Mouse (Mus musculus) ES-Bruce4 (cell line): ENCODE data around the gene Kcnma1. TPM values are rescaled to one million over a fixed set of nuclear protein-coding genes. Genes with fewer than 3 reads are reported as not detected.

Experiments
- H3K27ac ChIP-seq: 2 replicates; pipeline ENCODE4 v1.5.1; 2012; ENCODE audit warnings: low read length, inconsistent platforms; ENCODE audit not compliant: insufficient read depth
- H3K27me3 ChIP-seq: 2 replicates; pipeline ENCODE4 v1.6.1; 2012; ENCODE audit warnings: mild to moderate bottlenecking, low read length, inconsistent platforms; ENCODE audit not compliant: control insufficient read depth, poor library complexity, insufficient read depth, severe bottlenecking
- H3K36me3 ChIP-seq: 2 replicates; pipeline ENCODE4 v1.6.1; 2012; ENCODE audit warnings: inconsistent platforms, mild to moderate bottlenecking, low read length, moderate library complexity; ENCODE audit not compliant: control insufficient read depth, poor library complexity, insufficient read depth, severe bottlenecking
- H3K4me1 ChIP-seq: one replicate; pipeline ENCODE4 v1.8.1; 2011; ENCODE audit warnings: low read length; ENCODE audit not compliant: control insufficient read depth, insufficient read depth
- H3K4me3 ChIP-seq: 2 replicates; pipeline ENCODE4 v1.5.1; 2011; ENCODE audit warnings: low read depth, mild to moderate bottlenecking, low read length
- H3K9ac ChIP-seq: 2 replicates; pipeline ENCODE4 v1.6.1; 2012; ENCODE audit warnings: low read depth, mild to moderate bottlenecking, inconsistent platforms; ENCODE audit not compliant: poor library complexity, severe bottlenecking
- H3K9me3 ChIP-seq: replicated peaks from 2 replicates; pipeline ENCODE4 v1.6.1; 2012; ENCODE audit warnings: mild to moderate bottlenecking, low read length, inconsistent platforms; ENCODE audit not compliant: control insufficient read depth, poor library complexity, insufficient read depth, severe bottlenecking
- CTCF ChIP-seq: IDR thresholded peaks from one replicate; pipeline ENCODE4 v1.8.1; 2011; ENCODE audit warnings: low read depth, low read length
- EP300 ChIP-seq: IDR thresholded peaks from 2 replicates; pipeline ENCODE4 v1.6.1; 2011; ENCODE audit warnings: low read depth, low read length; ENCODE audit not compliant: insufficient read depth
- POLR2A ChIP-seq: IDR thresholded peaks from one replicate; pipeline ENCODE4 v1.8.1; 2011; ENCODE audit warnings: low read length; ENCODE audit not compliant: insufficient read depth
- polyA plus RNA-seq: library from polyadenylated mRNA; stranded (reverse); fragments of >200 nt; gene quantifications from 2 replicates; pipeline ENCODE4 v1.2.4, GENCODE M21; 2011; ENCODE audit warnings: low read depth; ENCODE audit not compliant: missing spikeins, insufficient read depth, insufficient read length

Gene Kcnma1
- polyA plus RNA-seq = 0.78 and 1.8 TPM in 2 replicates

DNA sequence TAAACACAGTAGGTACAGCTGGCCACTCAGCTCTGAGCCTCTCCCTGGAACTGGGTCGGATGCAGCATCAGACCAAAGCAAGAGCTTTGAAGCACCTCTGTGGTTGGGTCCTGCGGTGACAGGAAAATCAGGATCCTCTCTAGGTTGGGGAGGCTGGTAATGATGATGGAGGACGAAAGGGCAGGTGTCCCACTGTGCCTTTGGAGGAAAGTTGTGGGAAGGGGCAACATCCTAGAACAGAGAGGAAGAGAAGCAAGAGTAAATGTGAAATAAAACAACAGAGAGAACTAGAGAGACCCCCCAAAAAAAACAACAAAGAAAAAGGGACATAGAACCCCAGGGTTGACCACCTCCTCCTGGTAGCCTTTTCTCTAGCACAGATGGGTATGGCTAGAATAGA, at the start of gene Kcnma1:
Gene Kcnma1, minus strand, starts transcription at position 101 of the 400 bp plus-strand sequence.
- Histone ChIP-seq H3K36me3 (no peaks in the 10 kb centered on the region), H3K27ac (no peak within 1 kb of the TSS), H3K9ac (no peak within 1 kb of the TSS), H3K27me3 (no peaks in the 10 kb centered on the region), H3K4me1 (no peaks in the 10 kb centered on the region), H3K9me3 (no peaks in the 10 kb centered on the region), H3K4me3 (no peak within 1 kb of the TSS)
- TF ChIP-seq POLR2A (no peak), EP300 (no peak), CTCF (no peak)

DNA sequence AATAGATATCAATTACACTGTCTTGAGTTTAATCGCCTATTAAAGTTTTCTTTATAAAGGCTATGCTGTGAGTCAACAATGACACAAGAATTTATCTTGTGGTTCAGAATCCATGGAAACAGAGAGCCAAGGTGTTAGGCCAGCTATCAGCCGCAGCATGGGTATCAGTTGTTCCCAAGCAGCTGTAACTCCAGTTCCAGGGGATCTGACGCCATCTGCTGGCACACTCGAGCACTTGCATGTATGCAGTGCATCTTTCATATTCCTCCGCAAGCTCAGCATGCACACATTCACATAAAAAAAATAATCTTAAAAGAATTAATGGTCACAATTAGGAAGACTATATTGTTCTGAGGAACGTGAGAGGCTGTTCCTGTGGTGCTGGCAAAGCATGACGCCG, 45.5 kb upstream of the Kcnma1 start:
- H3K36me3 ChIP-seq = no peaks in the 10 kb centered on the region
- no peak overlapping the region for H3K4me3 ChIP-seq
- TF ChIP-seq POLR2A (no peak), CTCF (peak; percentile 79)
- H3K9me3 ChIP-seq = no peaks in the 10 kb centered on the region
- H3K9ac ChIP-seq = no peak overlapping the region
- H3K27me3 ChIP-seq = no peaks in the 10 kb centered on the region
- no peak overlapping the region for H3K27ac ChIP-seq
- H3K4me1 ChIP-seq = no peaks in the 10 kb centered on the region

DNA sequence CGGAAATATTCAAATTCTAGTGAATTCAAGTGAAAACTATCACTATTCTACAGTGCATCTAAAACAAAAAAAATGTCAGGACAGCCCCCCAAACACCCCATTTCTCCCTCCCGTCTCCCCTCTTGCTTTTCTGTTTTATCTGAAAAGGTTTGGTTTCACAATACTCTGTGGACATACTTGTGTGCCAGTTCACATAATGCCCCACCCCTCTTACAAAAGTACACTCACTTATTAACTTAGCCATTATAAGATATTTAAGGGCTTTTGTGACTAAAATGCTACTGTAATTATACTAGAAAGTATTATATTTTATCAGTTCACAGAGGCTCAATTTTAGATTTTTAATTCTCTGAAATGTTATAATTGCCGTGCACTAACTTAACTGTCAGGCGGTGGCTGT, 45.0 kb upstream of the Kcnma1 start:
- no peak for TF ChIP-seq CTCF
- no peak for TF ChIP-seq POLR2A
- no peak for TF ChIP-seq EP300
- H3K27ac ChIP-seq = no peak overlapping the region
- H3K4me3 ChIP-seq = no peak overlapping the region
- H3K9ac ChIP-seq = no peak overlapping the region
- H3K4me1 ChIP-seq = no peaks in the 10 kb centered on the region
- H3K9me3 ChIP-seq = no peaks in the 10 kb centered on the region
- no peaks in the 10 kb centered on the region for H3K27me3 ChIP-seq
- H3K36me3 ChIP-seq = no peaks in the 10 kb centered on the region

DNA sequence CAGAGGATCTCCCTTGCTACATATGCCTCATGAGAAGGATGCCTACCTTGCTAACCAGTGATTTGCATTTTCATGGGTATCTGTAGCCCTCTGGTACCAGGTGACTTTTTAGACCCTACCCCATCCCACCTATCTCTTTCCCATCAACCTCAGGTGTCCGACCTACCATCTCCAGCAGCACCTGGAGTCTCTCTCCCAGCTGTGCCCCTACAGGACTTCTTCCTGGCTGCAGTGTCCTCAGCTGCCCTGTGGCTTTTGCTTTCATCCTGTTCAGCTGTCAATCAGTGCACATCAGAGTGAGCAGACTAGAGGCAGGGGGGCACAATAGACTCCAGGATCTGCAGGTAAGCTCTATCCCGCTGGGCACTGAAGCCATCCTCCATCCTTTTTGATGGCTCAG, 37.5 kb upstream of the Kcnma1 start:
- no peaks in the 10 kb centered on the region for H3K9me3 ChIP-seq
- H3K4me3 ChIP-seq = no peak overlapping the region
- H3K9ac ChIP-seq = no peak overlapping the region
- H3K4me1 ChIP-seq = no peaks in the 10 kb centered on the region
- H3K27me3 ChIP-seq = no peaks in the 10 kb centered on the region
- no peak overlapping the region for H3K27ac ChIP-seq
- TF ChIP-seq POLR2A (no peak), CTCF (no peak), EP300 (no peak)
- no peaks in the 10 kb centered on the region for H3K36me3 ChIP-seq

DNA sequence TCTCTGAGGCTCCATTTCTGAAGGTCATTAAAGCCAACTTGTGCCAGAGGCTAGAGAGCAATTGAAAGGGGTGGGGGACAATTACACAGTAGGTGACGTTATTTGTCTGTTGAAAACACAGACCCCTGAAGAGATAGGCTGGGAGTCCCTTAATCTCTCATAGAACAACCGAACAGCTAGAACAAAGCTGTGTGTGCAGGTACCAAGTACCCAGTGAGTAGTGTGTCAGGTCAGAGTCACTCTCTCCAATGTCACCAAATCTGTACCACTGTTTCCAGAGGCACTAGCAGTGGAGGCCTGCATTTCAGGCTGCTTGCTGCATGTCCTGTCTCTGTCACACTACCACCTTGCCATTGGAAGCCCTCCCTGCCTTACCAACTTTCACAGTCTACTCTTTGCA, 22.3 kb upstream of the Kcnma1 start:
- H3K9me3 ChIP-seq = no peaks in the 10 kb centered on the region
- H3K27ac ChIP-seq = no peak overlapping the region
- H3K27me3 ChIP-seq = no peaks in the 10 kb centered on the region; the same call in 1 of the 2 replicates
- TF ChIP-seq POLR2A (no peak), CTCF (no peak), EP300 (no peak)
- H3K9ac ChIP-seq = no peak overlapping the region
- H3K36me3 ChIP-seq = no peaks in the 10 kb centered on the region
- H3K4me1 ChIP-seq = no peaks in the 10 kb centered on the region
- H3K4me3 ChIP-seq = no peak overlapping the region

DNA sequence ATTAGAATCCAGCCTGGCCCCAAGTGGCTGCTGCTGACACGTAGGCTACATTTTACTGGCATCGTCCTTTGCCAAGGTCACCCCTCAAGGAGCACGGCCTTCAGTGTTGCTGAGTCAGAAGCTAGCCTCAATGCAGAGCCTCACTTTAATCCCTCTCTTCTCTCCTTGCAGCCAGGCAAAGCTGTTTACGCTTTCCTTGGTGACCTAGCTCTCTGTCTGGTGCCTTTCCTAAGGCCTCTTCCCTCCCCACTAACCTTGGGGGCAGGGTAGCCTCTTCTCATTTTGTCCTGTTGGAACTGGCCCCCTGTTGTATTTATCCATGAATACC, 21.9 kb upstream of the Kcnma1 start:
- Histone ChIP-seq H3K27me3 (no peaks in the 10 kb centered on the region; the same call in 1 of the 2 replicates), H3K9ac (no peak overlapping the region), H3K9me3 (no peaks in the 10 kb centered on the region), H3K36me3 (no peaks in the 10 kb centered on the region), H3K4me1 (no peaks in the 10 kb centered on the region), H3K4me3 (no peak overlapping the region), H3K27ac (no peak overlapping the region)
- no peak for TF ChIP-seq EP300
- TF ChIP-seq CTCF = no peak
- TF ChIP-seq POLR2A = no peak
